Mouse (Mus musculus): ENCODE results near the gene Hras. TPM values are rescaled to one million over a fixed set of nuclear protein-coding genes. Genes with fewer than 3 reads are reported as not detected.

Gene Hras
- polyA plus RNA-seq, 1 experiment from 2014 or later: 46.2 TPM

DNA sequence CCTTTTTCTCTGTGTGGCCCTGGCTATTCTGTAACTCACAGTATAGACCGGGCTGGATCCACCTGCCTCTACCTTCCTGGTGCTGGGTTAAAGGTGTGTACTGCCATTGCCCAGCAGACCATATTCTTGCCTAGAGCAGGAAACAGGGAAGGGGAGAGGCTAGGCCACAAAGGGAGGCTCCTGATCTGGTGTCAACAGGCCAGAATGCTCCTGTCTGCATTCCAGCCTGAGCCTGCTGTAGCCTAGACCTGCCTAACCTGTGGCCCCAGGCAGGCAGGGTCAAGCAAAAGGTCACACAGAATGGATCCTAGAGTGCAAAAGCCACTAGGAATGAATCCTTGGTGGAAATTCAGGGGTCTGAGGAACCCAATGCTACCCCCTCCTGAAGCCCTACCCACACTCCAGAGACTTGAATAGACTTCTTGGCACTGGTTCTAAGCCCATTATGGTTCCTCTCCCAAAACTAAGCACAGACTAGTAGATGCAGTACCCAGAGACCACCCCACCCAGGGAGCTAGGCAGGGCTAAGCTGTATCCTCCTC lies 25.8 kb upstream of the Hras start:
- Histone ChIP-seq H3K4me2 (ENCODE audit: low read depth, low read length) (peak overlapping the region; percentile 96; the same call in 1 of the 2 replicates), H3K4me3 (ENCODE audit: low read depth, low read length) (no peak overlapping the region), H3K9ac (replicated peaks) (peak overlapping the region; percentile 21; the same call in 1 of the 2 replicates), H3K9me3 (ENCODE audit: low read length) (no peaks in the 10 kb centered on the region), H3K27ac (ENCODE audit: low read depth) (0 out of 2 replicates have a peak overlapping the region, but pooled peaks have one; percentile 51), H3K4me1 (ENCODE audit: insufficient read depth) (peaks cover 67% of the 10 kb centered on the region), H3K36me3 (replicated peaks; ENCODE audit: insufficient read depth, low read length) (peaks cover 4% of the 10 kb centered on the region; the same call in 1 of the 2 replicates), H3K27me3 (ENCODE audit: insufficient read depth, low read length) (no peaks in the 10 kb centered on the region)
- TF ChIP-seq EP300 (IDR thresholded peaks at IDR 0.05; ENCODE audit: low read depth): no peak
- TF ChIP-seq CTCF (IDR thresholded peaks at IDR 0.05; ENCODE audit: low read depth): no peak
- ATAC-seq: no peak
- WGBS (ENCODE audit: insufficient replicate concordance): 96% methylated on average over 1 of the region's 1 CpGs
- DNase-seq: no peak

DNA sequence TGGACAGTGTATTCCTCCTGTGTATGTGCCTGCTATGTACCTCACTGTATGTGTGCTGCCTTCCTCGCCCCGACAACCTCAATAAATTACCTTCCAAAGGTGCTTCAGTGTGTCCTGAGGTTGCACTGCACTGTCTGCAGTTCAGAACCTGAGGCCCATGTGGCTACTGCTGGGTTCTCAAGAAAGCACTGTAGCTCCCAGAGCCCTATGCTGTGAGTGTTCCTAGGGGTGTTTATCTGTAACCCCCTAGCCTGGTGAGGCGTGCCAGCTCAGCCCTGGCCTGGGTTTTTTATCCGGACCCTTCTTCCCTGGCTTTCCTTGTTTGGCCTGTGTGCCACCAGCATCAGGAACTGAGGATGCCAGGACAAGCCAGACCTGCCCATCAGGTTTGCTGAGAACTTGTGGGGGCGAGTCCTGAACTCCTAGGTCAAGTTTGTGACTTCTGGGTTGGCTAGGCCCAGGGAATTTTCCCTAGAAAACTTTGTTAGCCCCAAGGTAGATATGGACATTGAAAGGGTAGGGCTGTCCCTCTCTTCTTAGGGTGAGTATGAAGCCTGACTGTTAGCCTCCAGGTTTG lies 24.8 kb upstream of the Hras start:
- Histone ChIP-seq H3K9me3 (ENCODE audit: low read length) (no peaks in the 10 kb centered on the region), H3K27me3 (ENCODE audit: insufficient read depth, low read length) (no peaks in the 10 kb centered on the region), H3K9ac (replicated peaks) (no peak overlapping the region), H3K4me2 (ENCODE audit: low read depth, low read length) (no peak overlapping the region), H3K4me1 (ENCODE audit: insufficient read depth) (peaks cover 68% of the 10 kb centered on the region), H3K4me3 (ENCODE audit: low read depth, low read length) (no peak overlapping the region), H3K36me3 (replicated peaks; ENCODE audit: insufficient read depth, low read length) (peaks cover 4% of the 10 kb centered on the region; the same call in 1 of the 2 replicates), H3K27ac (ENCODE audit: low read depth) (no peak overlapping the region)
- TF ChIP-seq EP300 (IDR thresholded peaks at IDR 0.05; ENCODE audit: low read depth): no peak
- no peak for TF ChIP-seq CTCF (IDR thresholded peaks at IDR 0.05; ENCODE audit: low read depth)
- ATAC-seq: no peak
- 82% methylated on average over 5 of the region's 5 CpGs for WGBS (ENCODE audit: insufficient replicate concordance)
- DNase-seq: no peak

DNA sequence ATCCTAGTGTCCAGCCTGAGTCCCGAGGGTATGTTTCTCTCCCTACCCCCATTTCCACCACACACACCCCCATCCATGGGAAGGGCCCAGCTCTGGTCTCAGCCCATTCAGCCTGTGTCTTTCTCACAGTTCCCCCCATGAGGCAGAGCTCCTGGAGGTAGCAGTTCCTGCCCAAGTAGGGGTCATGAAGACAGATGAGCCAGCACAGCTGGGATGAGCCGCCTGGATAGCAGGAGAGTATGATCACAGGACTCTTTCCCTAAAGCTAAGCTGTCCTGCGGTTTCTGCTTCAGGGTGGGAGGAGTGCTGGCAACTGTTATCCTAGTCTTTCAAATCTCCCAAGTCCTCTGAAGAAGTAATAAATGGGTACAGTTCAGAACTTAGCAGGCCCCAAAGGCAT lies 24.3 kb upstream of the Hras start:
- peak overlapping the region; percentile 33 for H3K4me2 ChIP-seq (ENCODE audit: low read depth, low read length)
- 83% methylated on average over 3 of the region's 3 CpGs for WGBS (ENCODE audit: insufficient replicate concordance)
- DNase-seq (no peak), ATAC-seq (no peak)
- no peaks in the 10 kb centered on the region for H3K9me3 ChIP-seq (ENCODE audit: low read length)
- no peak overlapping the region for H3K4me3 ChIP-seq (ENCODE audit: low read depth, low read length)
- H3K4me1 ChIP-seq (ENCODE audit: insufficient read depth): peaks cover 68% of the 10 kb centered on the region
- no peak for TF ChIP-seq EP300 (IDR thresholded peaks at IDR 0.05; ENCODE audit: low read depth)
- no peak for TF ChIP-seq CTCF (IDR thresholded peaks at IDR 0.05; ENCODE audit: low read depth)
- H3K27me3 ChIP-seq (ENCODE audit: insufficient read depth, low read length): no peaks in the 10 kb centered on the region
- H3K27ac ChIP-seq (ENCODE audit: low read depth): no peak overlapping the region
- no peak overlapping the region for H3K9ac ChIP-seq (replicated peaks)
- H3K36me3 ChIP-seq (replicated peaks; ENCODE audit: insufficient read depth, low read length): peaks cover 4% of the 10 kb centered on the region; the same call in 1 of the 2 replicates

DNA sequence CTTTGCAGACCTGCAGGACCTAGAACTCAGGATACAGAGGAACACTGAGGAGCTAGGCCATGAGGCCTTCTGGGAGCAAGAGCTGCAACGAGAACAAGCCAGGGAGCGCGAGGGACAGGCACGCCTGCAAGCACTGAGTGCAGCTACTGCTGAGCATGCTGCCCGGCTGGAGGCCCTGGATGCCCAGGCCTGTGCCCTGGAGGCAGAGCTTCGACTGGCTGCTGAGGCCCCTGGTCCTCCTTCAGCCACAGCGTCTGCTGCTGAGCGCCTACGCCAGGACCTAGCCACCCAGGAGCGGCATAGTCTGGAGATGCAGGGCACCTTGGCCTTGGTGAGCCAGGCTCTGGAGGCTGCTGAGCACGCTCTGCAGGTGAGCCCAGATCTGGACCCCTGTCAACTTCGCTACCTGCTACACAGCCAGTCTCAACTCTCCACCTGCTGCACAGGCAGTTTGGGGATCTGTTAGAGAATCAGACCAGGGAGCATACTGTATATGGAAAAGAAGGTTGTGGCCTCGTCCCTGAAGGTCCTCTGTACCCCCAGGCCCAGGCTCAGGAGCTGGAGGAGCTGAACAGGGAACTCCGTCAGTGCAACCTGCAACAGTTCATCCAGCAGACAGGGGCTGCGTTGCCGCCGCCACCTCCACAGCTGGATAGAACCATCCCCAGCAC lies 23.7 kb upstream of the Hras start:
- Histone ChIP-seq H3K27me3 (ENCODE audit: insufficient read depth, low read length) (no peaks in the 10 kb centered on the region), H3K9me3 (ENCODE audit: low read length) (no peaks in the 10 kb centered on the region), H3K36me3 (replicated peaks; ENCODE audit: insufficient read depth, low read length) (peaks cover 4% of the 10 kb centered on the region; the same call in 1 of the 2 replicates), H3K4me2 (ENCODE audit: low read depth, low read length) (peak overlapping the region; percentile 99), H3K4me3 (ENCODE audit: low read depth, low read length) (no peak overlapping the region), H3K4me1 (ENCODE audit: insufficient read depth) (peaks cover 62% of the 10 kb centered on the region), H3K27ac (ENCODE audit: low read depth) (no peak overlapping the region), H3K9ac (replicated peaks) (peak overlapping the region; percentile 75)
- WGBS (ENCODE audit: insufficient replicate concordance): 88% methylated on average over 17 of the region's 17 CpGs
- ATAC-seq (no peak), DNase-seq (no peak)
- TF ChIP-seq CTCF (IDR thresholded peaks at IDR 0.05; ENCODE audit: low read depth) (no peak), EP300 (IDR thresholded peaks at IDR 0.05; ENCODE audit: low read depth) (no peak)

DNA sequence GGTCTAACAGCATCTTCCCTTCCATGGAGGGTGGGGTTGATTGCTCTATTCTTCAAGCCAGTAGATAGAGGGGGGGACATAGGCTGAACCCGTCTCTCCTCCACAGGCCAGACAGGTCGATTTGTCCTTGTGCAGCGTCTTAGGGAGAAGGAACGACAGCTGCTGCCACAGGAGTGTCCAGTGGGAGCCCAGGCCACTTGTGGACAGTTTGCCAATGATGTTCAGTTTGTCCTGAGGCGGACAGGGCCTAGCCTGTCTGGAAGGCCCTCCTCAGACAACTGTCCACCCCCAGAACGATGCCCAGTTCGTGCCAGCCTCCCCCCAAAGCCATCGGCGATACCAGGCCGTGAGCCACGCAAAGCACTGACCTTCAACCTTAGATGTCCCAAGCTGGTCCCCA lies 23.1 kb upstream of the Hras start:
- peaks cover 56% of the 10 kb centered on the region for H3K4me1 ChIP-seq (ENCODE audit: insufficient read depth)
- WGBS (ENCODE audit: insufficient replicate concordance): 78% methylated on average over 11 of the region's 11 CpGs

More for the DNA sequence above, 23.1 kb upstream of the Hras start:
- Histone ChIP-seq H3K4me2 (ENCODE audit: low read depth, low read length) (peak overlapping the region; percentile 99), H3K9me3 (ENCODE audit: low read length) (no peaks in the 10 kb centered on the region), H3K27me3 (ENCODE audit: insufficient read depth, low read length) (no peaks in the 10 kb centered on the region), H3K9ac (replicated peaks) (peak overlapping the region; percentile 75), H3K27ac (ENCODE audit: low read depth) (peak overlapping the region; percentile 57), H3K36me3 (replicated peaks; ENCODE audit: insufficient read depth, low read length) (peaks cover 4% of the 10 kb centered on the region; the same call in 1 of the 2 replicates), H3K4me3 (ENCODE audit: low read depth, low read length) (peak overlapping the region; percentile 70)
- TF ChIP-seq CTCF (IDR thresholded peaks at IDR 0.05; ENCODE audit: low read depth) (no peak), EP300 (IDR thresholded peaks at IDR 0.05; ENCODE audit: low read depth) (no peak)
- DNase-seq (no peak), ATAC-seq (no peak)

All from liver, postnatal 0 days (tissue).